Mouse (Mus musculus) lung, postnatal 0 days (tissue): ENCODE measurements around the gene Nploc4. TPM values are rescaled to one million over a fixed set of nuclear protein-coding genes. Genes with fewer than 3 reads are reported as not detected.

ENCODE experiments used
- ATAC-seq: fragments of 200-750 bp; cut with Nextera tagmentation; 2 replicates; pipeline ENCODE4 v1.8.0; 2017; ENCODE audit warnings: moderate library complexity
- DNase-seq: peaks from one replicate; pipeline ENCODE4 v3.0.0-alpha.2; 2016; ENCODE audit warnings: low spot score
- H3K27ac ChIP-seq: fragments of 300-500 bp; sonication (generic); 2 replicates; pipeline ENCODE4 v1.5.1; 2014; ENCODE audit warnings: antibody characterized with exemption, mild to moderate bottlenecking, low read length, mixed read lengths
- H3K27me3 ChIP-seq: fragments of 300-500 bp; sonication (generic); replicated peaks from 2 replicates; pipeline ENCODE4 v1.6.1; 2014; ENCODE audit warnings: low read length, mixed read lengths; ENCODE audit not compliant: insufficient read depth
- H3K36me3 ChIP-seq: fragments of 300-500 bp; sonication (generic); 2 replicates; pipeline ENCODE4 v1.6.1; 2014; ENCODE audit warnings: low read length, mixed read lengths; ENCODE audit not compliant: insufficient read depth
- H3K4me1 ChIP-seq: fragments of 300-500 bp; sonication (generic); 2 replicates; pipeline ENCODE4 v1.6.1; 2014; ENCODE audit warnings: antibody characterized with exemption, low read depth, low read length, mixed read lengths; ENCODE audit not compliant: insufficient read depth
- H3K4me2 ChIP-seq: fragments of 300-500 bp; sonication (generic); replicated peaks from 2 replicates; pipeline ENCODE4 v1.6.1; 2014; ENCODE audit warnings: low read depth, mild to moderate bottlenecking, low read length, moderate library complexity, mixed read lengths
- H3K4me3 ChIP-seq: fragments of 300-500 bp; sonication (generic); 2 replicates; pipeline ENCODE4 v1.5.1; 2014; ENCODE audit warnings: low read depth, low read length
- H3K9ac ChIP-seq: fragments of 300-500 bp; sonication (generic); replicated peaks from 2 replicates; pipeline ENCODE4 v1.6.1; 2014; ENCODE audit warnings: low read depth, mild to moderate bottlenecking
- H3K9me3 ChIP-seq: fragments of 300-500 bp; sonication (generic); 2 replicates; pipeline ENCODE4 v1.6.1; 2016; ENCODE audit warnings: low read length, mixed read lengths
- CTCF ChIP-seq: IDR thresholded peaks from 2 replicates; pipeline ENCODE4 v1.5.1; 2016; ENCODE audit warnings: antibody characterized with exemption, mild to moderate bottlenecking
- EP300 ChIP-seq: IDR thresholded peaks from 2 replicates; pipeline ENCODE4 v1.6.1; 2016; ENCODE audit warnings: antibody characterized with exemption, mild to moderate bottlenecking, control low read depth
- WGBS: fragments of 180-500 bp; shearing (Covaris S2); extraction: QIAGEN DNeasy Blood & Tissue Kit; methylation state at CpG from one replicate; pipeline ENCODE4 v1.1.7; 2014; 5-methylcytosine and 5-hydroxymethylcytosine counted together
- polyA plus RNA-seq: library from polyadenylated mRNA; unstranded; fragments of >200 nt; fragmentation: Nextera tagmentation; extraction: Ambion mirVana; gene quantifications from 2 replicates; pipeline ENCODE4 v1.2.1, GENCODE M21; 2015

Nploc4 gene
- polyA plus RNA-seq, 1 experiment from 2014 or later, result 15.3 TPM

DNA sequence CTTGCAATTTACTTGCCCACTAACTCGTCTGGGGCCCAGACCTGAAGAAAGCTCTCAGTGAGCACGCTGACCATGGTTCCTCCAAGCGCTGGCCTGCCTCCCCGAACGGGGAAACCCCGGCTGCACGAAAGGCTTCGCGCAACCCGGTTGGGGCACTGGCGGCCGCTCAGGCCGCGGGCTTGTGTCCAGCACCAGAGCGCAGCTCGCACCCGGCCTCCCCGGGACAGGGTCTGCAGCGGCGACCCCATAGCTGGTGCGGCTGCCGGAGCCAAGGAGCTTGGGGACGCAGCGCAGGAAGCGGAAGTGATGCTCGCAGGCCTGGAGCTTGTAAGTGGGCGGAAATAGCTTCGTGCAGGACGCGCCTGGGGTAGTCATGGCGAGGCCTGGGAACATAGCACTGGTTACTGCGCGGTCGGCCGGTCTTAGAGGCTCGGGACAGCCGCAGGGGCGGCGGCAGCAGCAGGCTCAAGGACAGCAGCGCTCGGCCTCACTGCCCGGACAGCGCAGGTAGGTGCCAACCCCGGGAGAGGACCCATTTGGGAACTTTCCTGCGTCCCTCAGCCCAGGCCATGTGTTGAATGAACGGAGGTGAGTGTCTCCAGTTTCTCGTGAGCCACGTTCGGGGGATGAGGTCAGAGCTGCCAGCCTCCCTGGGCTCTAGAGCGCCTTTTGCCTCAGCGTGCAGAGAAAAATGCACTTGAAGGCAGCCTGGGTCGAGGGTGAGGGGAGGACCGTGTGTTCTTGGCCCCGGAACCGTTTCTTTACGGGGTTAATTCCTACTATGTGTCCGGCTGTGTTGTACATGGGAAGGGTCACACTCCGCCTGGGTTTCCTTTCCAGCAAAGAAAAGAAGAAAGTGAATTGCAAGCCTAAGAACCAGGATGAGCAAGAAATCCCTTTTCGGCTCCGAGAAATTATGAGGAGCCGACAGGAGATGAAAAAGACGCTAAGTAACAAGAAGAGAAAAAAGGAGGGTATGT is 20.6 kb upstream of the Nploc4 start, which contains the start of the genes Oxld1 and Ccdc137:
Gene Oxld1, minus strand, starts transcription at position 297 of the 980 bp plus-strand sequence.
Gene Ccdc137, plus strand, starts transcription at position 344 of the 980 bp plus-strand sequence.
- WGBS, result 4% methylated on average over 62 of the region's 62 CpGs
- TF ChIP-seq EP300, result no peak
- no peak for TF ChIP-seq CTCF
- peak; percentile 94 for DNase-seq

DNA sequence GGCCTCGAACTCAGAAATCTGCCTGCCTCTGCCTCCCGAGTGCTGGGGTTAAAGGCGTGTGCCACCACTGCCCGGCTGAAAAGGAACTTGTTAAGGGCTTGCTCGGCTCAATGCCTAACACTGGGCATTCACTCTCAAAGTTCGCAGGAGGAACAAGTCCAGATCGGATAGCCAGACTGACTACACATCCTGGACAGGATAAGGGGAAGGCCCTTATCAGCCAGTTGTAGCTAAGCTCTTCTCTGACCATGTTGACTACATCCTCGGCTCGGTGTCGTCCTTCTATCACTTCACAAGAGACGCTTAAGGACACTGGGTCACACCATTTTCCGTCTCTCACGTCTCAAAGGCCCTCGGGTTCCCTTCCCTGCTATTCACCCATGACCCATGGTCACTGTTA is 19.9 kb upstream of the Nploc4 start:
- Histone ChIP-seq H3K36me3 (peaks cover 3% of the 10 kb centered on the region; the same call in 1 of the 2 replicates), H3K4me3 (peak overlapping the region; percentile 88), H3K4me2 (peak overlapping the region; percentile 89), H3K4me1 (peaks cover 5% of the 10 kb centered on the region; the same call in 1 of the 2 replicates), H3K9ac (peak overlapping the region; percentile 84), H3K27me3 (no peaks in the 10 kb centered on the region), H3K9me3 (no peaks in the 10 kb centered on the region), H3K27ac (peak overlapping the region; percentile 77)
- WGBS, result 15% methylated on average over 14 of the region's 14 CpGs
- TF ChIP-seq EP300, result no peak
- no peak for TF ChIP-seq CTCF
- DNase-seq (no peak), ATAC-seq (no peak; the same call in 1 of the 2 replicates)

More for the DNA sequence above, 20.6 kb upstream of the Nploc4 start, which contains the start of the genes Oxld1 and Ccdc137:
- peak within 1 kb of the TSS; percentile 89 for H3K4me2 ChIP-seq
- ATAC-seq, result peak; percentile 96
- peak within 1 kb of the TSS; percentile 77 for H3K27ac ChIP-seq
- peak within 1 kb of the TSS; percentile 88 for H3K4me3 ChIP-seq
- H3K4me1 ChIP-seq, result peaks cover 5% of the 10 kb centered on the region; the same call in 1 of the 2 replicates
- peak within 1 kb of the TSS; percentile 84 for H3K9ac ChIP-seq
- peaks cover 3% of the 10 kb centered on the region; the same call in 1 of the 2 replicates for H3K36me3 ChIP-seq
- H3K9me3 ChIP-seq, result no peaks in the 10 kb centered on the region
- no peaks in the 10 kb centered on the region for H3K27me3 ChIP-seq

DNA sequence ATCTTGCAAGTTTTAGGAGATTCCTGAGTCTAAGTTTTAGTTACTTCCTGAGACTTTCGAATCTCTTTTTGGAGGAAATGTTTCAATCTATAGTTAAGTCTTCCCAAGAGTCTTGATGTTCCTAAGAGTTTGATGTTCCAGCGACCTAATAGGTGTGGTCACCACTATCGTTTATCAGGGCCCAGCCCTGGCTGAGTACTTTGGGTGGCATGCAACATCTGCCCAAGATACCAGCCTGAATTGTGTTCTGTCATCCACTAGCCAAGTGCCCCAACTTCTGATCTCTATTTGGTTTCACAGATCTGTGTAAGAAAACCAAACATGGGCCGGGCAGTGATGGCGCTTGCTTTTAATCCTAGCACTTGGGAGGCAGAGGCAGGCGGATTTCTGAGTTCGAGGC is 17.9 kb upstream of the Nploc4 start:
- Histone ChIP-seq H3K4me2 (no peak overlapping the region), H3K4me3 (no peak overlapping the region), H3K4me1 (peaks cover 5% of the 10 kb centered on the region; the same call in 1 of the 2 replicates), H3K27ac (no peak overlapping the region), H3K27me3 (no peaks in the 10 kb centered on the region), H3K36me3 (0 out of 2 replicates have a peak, but pooled peaks cover 3% of the 10 kb centered on the region), H3K9me3 (no peaks in the 10 kb centered on the region), H3K9ac (no peak overlapping the region)
- ATAC-seq (no peak), DNase-seq (no peak)
- TF ChIP-seq EP300 (no peak), CTCF (no peak)
- WGBS, result 94% methylated on average over 7 of the region's 7 CpGs

DNA sequence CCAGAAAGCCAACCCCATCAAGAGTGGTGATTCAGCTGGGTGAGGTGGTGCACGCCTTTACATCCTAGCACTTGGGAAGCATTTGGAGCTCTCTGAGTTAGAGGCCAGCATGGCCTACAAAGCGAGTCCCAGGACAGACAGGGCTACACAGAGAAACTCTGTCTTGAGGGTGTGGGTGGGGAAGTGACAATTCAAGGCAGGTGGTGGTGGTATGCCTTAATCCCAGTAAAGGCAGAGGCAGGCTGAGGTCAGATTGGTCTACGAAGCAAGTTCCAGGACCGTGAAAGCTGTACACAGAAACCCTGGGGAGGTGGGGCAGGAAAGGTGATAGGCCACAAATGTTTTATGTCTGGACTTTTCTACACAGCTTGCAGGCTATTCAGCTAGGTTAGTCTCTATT is 17.5 kb upstream of the Nploc4 start:
- Histone ChIP-seq H3K27me3 (no peaks in the 10 kb centered on the region), H3K9ac (no peak overlapping the region), H3K4me3 (no peak overlapping the region), H3K4me1 (peaks cover 5% of the 10 kb centered on the region; the same call in 1 of the 2 replicates), H3K9me3 (no peaks in the 10 kb centered on the region), H3K4me2 (no peak overlapping the region), H3K36me3 (0 out of 2 replicates have a peak, but pooled peaks cover 3% of the 10 kb centered on the region), H3K27ac (no peak overlapping the region)
- DNase-seq (no peak), ATAC-seq (no peak)
- 90% methylated on average over 4 of the region's 4 CpGs for WGBS
- TF ChIP-seq EP300 (no peak), CTCF (no peak)

DNA sequence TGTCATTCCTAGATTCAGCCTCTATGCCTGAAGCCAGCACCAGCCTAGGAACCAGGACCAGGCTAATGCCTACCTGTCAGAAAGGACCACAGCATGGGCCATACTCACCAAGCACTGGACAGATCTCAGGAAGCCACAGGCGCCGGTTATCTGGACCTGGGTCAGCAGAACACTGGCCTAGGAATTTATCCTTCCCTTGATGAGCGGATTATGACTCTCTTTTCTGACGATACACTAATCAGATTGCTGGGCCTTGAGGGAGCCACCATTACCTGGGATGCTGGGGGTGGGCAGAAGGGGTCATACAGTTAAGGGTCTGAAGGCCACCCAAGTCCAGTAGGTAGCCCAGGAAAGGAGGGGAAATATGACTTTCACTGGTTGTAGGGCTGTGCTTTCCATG is 15.8 kb upstream of the Nploc4 start, which contains the start of gene Pde6g:
Gene Pde6g, minus strand, starts transcription at position 195 of the 400 bp plus-strand sequence.
- TF ChIP-seq CTCF (no peak), EP300 (no peak)
- no peak within 1 kb of the TSS for H3K4me2 ChIP-seq
- H3K9ac ChIP-seq, result no peak within 1 kb of the TSS
- H3K4me3 ChIP-seq, result no peak within 1 kb of the TSS
- DNase-seq (no peak), ATAC-seq (no peak)
- 0 out of 2 replicates have a peak, but pooled peaks cover 3% of the 10 kb centered on the region for H3K36me3 ChIP-seq
- no peak within 1 kb of the TSS for H3K27ac ChIP-seq
- H3K4me1 ChIP-seq, result no peaks in the 10 kb centered on the region
- WGBS, result 87% methylated on average over 4 of the region's 4 CpGs
- no peaks in the 10 kb centered on the region for H3K27me3 ChIP-seq
- no peaks in the 10 kb centered on the region for H3K9me3 ChIP-seq

DNA sequence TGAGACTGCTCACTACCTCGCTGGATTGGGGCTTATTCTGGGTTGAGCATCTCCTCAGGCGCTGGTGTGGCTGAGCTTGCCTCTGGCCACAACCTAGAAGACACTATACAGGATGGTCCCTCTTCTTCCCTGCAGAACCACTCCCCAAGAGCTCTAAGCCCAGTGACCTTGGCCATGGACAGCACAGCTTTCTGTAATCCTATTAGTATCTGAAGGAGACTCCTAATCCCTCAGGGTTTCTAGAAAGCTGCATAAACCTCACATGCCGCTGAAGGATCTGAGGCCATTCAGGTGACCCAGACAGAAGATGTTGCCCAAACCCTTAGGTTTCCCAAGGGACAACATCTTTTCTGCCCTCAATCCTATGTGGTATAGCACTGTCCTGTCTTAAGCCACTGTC is 14.7 kb upstream of the Nploc4 start:
- Histone ChIP-seq H3K9me3 (no peaks in the 10 kb centered on the region), H3K4me1 (no peaks in the 10 kb centered on the region), H3K4me3 (no peak overlapping the region), H3K27ac (no peak overlapping the region), H3K36me3 (0 out of 2 replicates have a peak, but pooled peaks cover 3% of the 10 kb centered on the region), H3K9ac (no peak overlapping the region), H3K27me3 (no peaks in the 10 kb centered on the region), H3K4me2 (no peak overlapping the region)
- no peak for TF ChIP-seq CTCF
- no peak for TF ChIP-seq EP300
- WGBS, result 72% methylated on average over 3 of the region's 3 CpGs
- ATAC-seq (no peak), DNase-seq (no peak)
